Mouse (Mus musculus): ENCODE data around the gene Rheb. TPM values are rescaled to one million over a fixed set of nuclear protein-coding genes. Genes with fewer than 3 reads are reported as not detected.

Rheb gene
- total and polyA plus RNA-seq, 3 experiments: 17.0 to 64.1 (median 46.2) TPM

- TF ChIP-seq IRF4 (IDR thresholded peaks at IDR 0.05; ENCODE audit: low read depth, low read length) (no peak), NRF1 (IDR thresholded peaks at IDR 0.05; ENCODE audit: low read depth, low read length) (no peak), ELF1 (IDR thresholded peaks at IDR 0.05; ENCODE audit: low read depth, low read length) (no peak), GABPA (IDR thresholded peaks at IDR 0.05; ENCODE audit: insufficient replicate concordance, low read depth, low read length) (no peak), USF1 (IDR thresholded peaks at IDR 0.05; ENCODE audit: low read depth, low read length) (no peak), RCOR1 (conservative IDR thresholded peaks at IDR 0.05; ENCODE audit: low read depth, low read length) (no peak), ZMIZ1 (IDR thresholded peaks at IDR 0.05; ENCODE audit: low read depth, low read length) (no peak), CHD2 (IDR thresholded peaks at IDR 0.05; ENCODE audit: low read length) (0 out of 2 replicates have a peak, but pooled peaks have one; percentile 3)
- Histone ChIP-seq H3K4me1 (ENCODE audit: control insufficient read depth in 1 of 2, insufficient read depth in 2 of 2) (peaks cover 33 to 69% of the 10 kb centered on the region in 2 experiments), H3K4me3 (replicated peaks in 1 of 3; ENCODE audit: low read depth in 2 of 3, low read length in 2 of 3, poor library complexity in 1 of 3) (no peak overlapping the region), H3K36me3 (replicated peaks in 1 of 2; ENCODE audit: control insufficient read depth in 1 of 2, insufficient read depth in 1 of 2, low read length in 1 of 2) (peaks cover 9 to 33% of the 10 kb centered on the region in 2 experiments), H3K9me3 (replicated peaks; ENCODE audit: low read length) (no peaks in the 10 kb centered on the region), H3K79me2 (replicated peaks; ENCODE audit: control insufficient read depth, extremely low read depth, insufficient read depth, poor library complexity, severe bottlenecking) (peaks cover 74% of the 10 kb centered on the region), H3K27me3 (replicated peaks) (no peaks in the 10 kb centered on the region), H3K27ac (ENCODE audit: insufficient read depth, low read depth) (no peak overlapping the region), H3K4me2 (ENCODE audit: insufficient read depth, low read depth, poor library complexity, severe bottlenecking) (no peak overlapping the region), H3K9ac (ENCODE audit: insufficient read depth, low read depth) (no peak overlapping the region)
- dilution Hi-C loops (cut with MboI; ENCODE audit: extremely low pct_ligation_motif_present, extremely low pct_unique_long_range_greater_than_20kb, low sequenced_read_pairs) (no loop called here), in situ Hi-C loops (cut with MboI; ENCODE audit: low pct_ligation_motif_present, low pct_unique_long_range_greater_than_20kb, low sequenced_read_pairs) (no loop called here)
- DNase-seq (ENCODE audit: extremely low read depth): no peak
Observed at GRCm38 (mm10) chr5:24821403-24821841, 21.0 kb downstream of the Rheb start.

- peak; percentile 75 for DNase-seq (ENCODE audit: extremely low read depth)
- dilution Hi-C loops (cut with MboI; ENCODE audit: extremely low pct_ligation_motif_present, extremely low pct_unique_long_range_greater_than_20kb, low sequenced_read_pairs) (no loop called here), in situ Hi-C loops (cut with MboI; ENCODE audit: low pct_ligation_motif_present, low pct_unique_long_range_greater_than_20kb, low sequenced_read_pairs) (no loop called here)
- Histone ChIP-seq H3K27ac (ENCODE audit: insufficient read depth, low read depth) (no peak overlapping the region), H3K79me2 (replicated peaks; ENCODE audit: control insufficient read depth, extremely low read depth, insufficient read depth, poor library complexity, severe bottlenecking) (peaks cover 69% of the 10 kb centered on the region), H3K9ac (ENCODE audit: insufficient read depth, low read depth) (no peak overlapping the region), H3K36me3 (replicated peaks in 1 of 2; ENCODE audit: control insufficient read depth in 1 of 2, insufficient read depth in 1 of 2, low read length in 1 of 2) (peaks cover 10 to 39% of the 10 kb centered on the region in 2 experiments), H3K9me3 (replicated peaks; ENCODE audit: low read length) (no peaks in the 10 kb centered on the region), H3K4me1 (ENCODE audit: control insufficient read depth in 1 of 2, insufficient read depth in 2 of 2) (peaks cover 28 to 61% of the 10 kb centered on the region in 2 experiments), H3K27me3 (replicated peaks) (no peaks in the 10 kb centered on the region), H3K4me3 (replicated peaks in 1 of 3; ENCODE audit: low read depth in 2 of 3, low read length in 2 of 3, poor library complexity in 1 of 3) (no peak overlapping the region), H3K4me2 (ENCODE audit: insufficient read depth, low read depth, poor library complexity, severe bottlenecking) (0 out of 2 replicates have a peak overlapping the region, but pooled peaks have one; percentile 40)
- TF ChIP-seq SMC3 (IDR thresholded peaks at IDR 0.05; ENCODE audit: low read depth, low read length) (no peak), MYC (IDR thresholded peaks at IDR 0.05; ENCODE audit: low read depth, low read length) (peak; percentile 77; the same call in 1 of the 2 replicates), ETS1 (conservative IDR thresholded peaks at IDR 0.05; ENCODE audit: low read depth, low read length) (peak; percentile 93), MXI1 (IDR thresholded peaks at IDR 0.05; ENCODE audit: low read depth, low read length) (peak; percentile 88), RCOR1 (conservative IDR thresholded peaks at IDR 0.05; ENCODE audit: low read depth, low read length) (peak; percentile 80), UBTF (IDR thresholded peaks at IDR 0.05; ENCODE audit: low read depth, low read length) (no peak), BHLHE40 (IDR thresholded peaks at IDR 0.05; ENCODE audit: low read depth, low read length) (peak; percentile 99), JUND (conservative IDR thresholded peaks at IDR 0.05; ENCODE audit: low read depth, low read length) (no peak), MAFK (IDR thresholded peaks at IDR 0.05; ENCODE audit: insufficient replicate concordance, low read length) (0 out of 2 replicates have a peak, but pooled peaks have one; percentile 50), IRF4 (IDR thresholded peaks at IDR 0.05; ENCODE audit: low read depth, low read length) (peak; percentile 66; the same call in 1 of the 2 replicates), EP300 (IDR thresholded peaks at IDR 0.05; ENCODE audit: low read length) (peak; percentile 54), CTCF (conservative IDR thresholded peaks at IDR 0.05 in 1 of 2, IDR thresholded peaks at IDR 0.05 in 1 of 2; ENCODE audit: low read depth in 2 of 2, low read length in 2 of 2) (no peak), SIN3A (IDR thresholded peaks at IDR 0.05; ENCODE audit: low read length) (peak; percentile 57; the same call in 1 of the 2 replicates), MAX (IDR thresholded peaks at IDR 0.05; ENCODE audit: low read length) (peak; percentile 59), ZMIZ1 (IDR thresholded peaks at IDR 0.05; ENCODE audit: low read depth, low read length) (no peak), TCF12 (IDR thresholded peaks at IDR 0.05; ENCODE audit: low read depth, low read length) (0 out of 2 replicates have a peak, but pooled peaks have one; percentile 46), MEF2A (IDR thresholded peaks at IDR 0.05; ENCODE audit: borderline replicate concordance, low read depth, low read length) (peak; percentile 41; the same call in 1 of the 2 replicates)
Observed at GRCm38 (mm10) chr5:24820627-24821026, 21.8 kb downstream of the Rheb start.
